Mouse (Mus musculus) embryonic facial prominence, embryonic 13.5 days (tissue): Measurements from ENCODE around the gene Gm21985. TPM values are rescaled to one million over a fixed set of nuclear protein-coding genes. Genes with fewer than 3 reads are reported as not detected.
"Not testable (repeated sequence)": the region's sequence is repeated elsewhere in the genome, so short reads cannot be mapped to it uniquely, and the experiment has no call there.

Experiments
- ATAC-seq: fragments of 200-750 bp; cut with Nextera tagmentation; 2 replicates; pipeline ENCODE4 v1.8.0; 2017; ENCODE audit warnings: low read depth; ENCODE audit not compliant: insufficient number of reproducible peaks, insufficient read depth, low FRiP score, low TSS enrichment
- H3K27ac ChIP-seq: fragments of 300-500 bp; sonication (generic); 2 replicates; pipeline ENCODE4 v1.5.1; 2015; ENCODE audit warnings: moderate library complexity, mild to moderate bottlenecking, inconsistent platforms
- H3K27me3 ChIP-seq: fragments of 300-500 bp; sonication (generic); 2 replicates; pipeline ENCODE4 v1.6.1; 2015; ENCODE audit warnings: mild to moderate bottlenecking, inconsistent platforms
- H3K36me3 ChIP-seq: fragments of 300-500 bp; sonication (generic); 2 replicates; pipeline ENCODE4 v1.6.1; 2015; ENCODE audit warnings: mild to moderate bottlenecking, inconsistent platforms
- H3K4me1 ChIP-seq: fragments of 300-500 bp; sonication (generic); 2 replicates; pipeline ENCODE4 v1.6.1; 2015; ENCODE audit warnings: inconsistent platforms
- H3K4me2 ChIP-seq: fragments of 300-500 bp; sonication (generic); 2 replicates; pipeline ENCODE4 v1.6.1; 2015; ENCODE audit warnings: moderate library complexity, mild to moderate bottlenecking, inconsistent platforms
- H3K4me3 ChIP-seq: fragments of 300-500 bp; sonication (generic); 2 replicates; pipeline ENCODE4 v1.5.1; 2015; ENCODE audit warnings: mild to moderate bottlenecking, inconsistent platforms
- H3K9ac ChIP-seq: fragments of 300-500 bp; sonication (generic); 2 replicates; pipeline ENCODE4 v1.6.1; 2015; ENCODE audit warnings: mild to moderate bottlenecking, inconsistent platforms
- H3K9me3 ChIP-seq: fragments of 300-500 bp; sonication (generic); 2 replicates; pipeline ENCODE4 v1.6.1; 2016; ENCODE audit warnings: inconsistent platforms
- WGBS: fragments of 180-500 bp; shearing (Covaris S2); methylation state at CpG from one replicate; pipeline ENCODE4 v1.1.7; 2015; ENCODE audit warnings: mixed read lengths; 5-methylcytosine and 5-hydroxymethylcytosine counted together
- polyA plus RNA-seq: library from polyadenylated mRNA; unstranded; fragments of >200 nt; fragmentation: Nextera tagmentation; extraction: Ambion mirVana; gene quantifications from 2 replicates; pipeline ENCODE4 v1.2.1, GENCODE M21; 2015

Gm21985 gene
- polyA plus RNA-seq, 1 experiment from 2014 or later = not detected

- Histone ChIP-seq H3K4me3 (peak overlapping the region; percentile 83), H3K27me3 (no peaks in the 10 kb centered on the region), H3K4me2 (peak overlapping the region; percentile 92), H3K36me3 (no peaks in the 10 kb centered on the region), H3K9ac (peak overlapping the region; percentile 83), H3K4me1 (peaks cover 34% of the 10 kb centered on the region), H3K27ac (no peak overlapping the region), H3K9me3 (no peaks in the 10 kb centered on the region)
- ATAC-seq = no peak
- WGBS = 65% methylated on average over 10 of the region's 10 CpGs
These were observed 666 bp downstream of the Gm21985 start for GRCm38 (mm10) chr2:112266780-112267179.

- H3K4me2 ChIP-seq = peak overlapping the region; percentile 92
These were observed 1.6 kb downstream of the Gm21985 start for GRCm38 (mm10) chr2:112267547-112268269.

DNA sequence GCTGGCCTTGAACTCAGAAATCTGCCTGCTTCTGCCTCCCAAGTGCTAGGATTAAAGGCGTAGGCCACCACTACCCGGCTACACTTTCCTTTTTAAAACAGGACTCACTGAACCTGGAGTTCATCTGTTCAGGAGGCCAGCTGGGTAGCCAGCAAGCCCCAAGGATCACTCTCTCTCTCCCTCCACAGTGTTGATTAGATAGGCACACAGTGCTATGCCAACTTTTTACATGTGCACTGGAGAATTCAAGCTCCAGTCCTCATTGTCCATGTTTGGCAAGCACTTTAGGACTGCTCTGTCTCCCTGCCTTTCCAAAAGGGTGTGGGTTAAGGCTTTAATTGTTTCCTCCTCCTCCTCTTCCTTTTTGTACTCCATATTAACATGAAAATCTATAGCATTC lies 3.9 kb downstream of the Gm21985 start:
- Histone ChIP-seq H3K9me3 (no peaks in the 10 kb centered on the region), H3K9ac (no peak overlapping the region), H3K27ac (no peak overlapping the region), H3K36me3 (no peaks in the 10 kb centered on the region), H3K4me1 (peaks cover 22% of the 10 kb centered on the region), H3K4me3 (no peak overlapping the region), H3K4me2 (no peak overlapping the region), H3K27me3 (no peaks in the 10 kb centered on the region)
- no peak for ATAC-seq
- 86% methylated on average over 2 of the region's 2 CpGs for WGBS

More at GRCm38 (mm10) chr2:112267547-112268269, 1.6 kb downstream of the Gm21985 start:
- Histone ChIP-seq H3K9ac (no peak overlapping the region), H3K9me3 (no peaks in the 10 kb centered on the region), H3K27me3 (no peaks in the 10 kb centered on the region), H3K27ac (no peak overlapping the region), H3K36me3 (no peaks in the 10 kb centered on the region), H3K4me1 (peaks cover 31% of the 10 kb centered on the region), H3K4me3 (peak overlapping the region; percentile 83; the same call in 1 of the 2 replicates)
- 77% methylated on average over 8 of the region's 8 CpGs for WGBS
- no peak for ATAC-seq

DNA sequence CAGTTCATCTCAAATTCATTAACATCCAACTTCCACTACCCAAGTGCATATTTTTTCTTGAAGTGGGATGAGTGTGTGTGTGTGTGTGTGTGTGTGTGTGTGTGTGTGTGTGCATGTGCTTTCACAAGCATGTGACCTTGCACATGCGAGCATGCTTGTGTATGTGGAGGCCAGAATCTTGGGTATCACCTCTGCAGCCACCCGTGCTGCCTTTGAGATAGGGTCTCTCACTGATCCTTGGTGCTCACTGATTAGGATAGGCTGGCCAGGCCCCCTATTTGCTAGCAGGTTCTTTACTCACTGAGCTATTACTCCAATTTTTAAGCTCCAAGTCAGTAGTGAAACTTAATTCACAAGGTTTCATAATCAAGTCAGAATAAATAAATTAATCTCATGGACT lies 6.8 kb downstream of the Gm21985 start:
- Histone ChIP-seq H3K4me1 (peaks cover 5% of the 10 kb centered on the region; the same call in 1 of the 2 replicates), H3K36me3 (no peaks in the 10 kb centered on the region), H3K27ac (no peak overlapping the region), H3K27me3 (no peaks in the 10 kb centered on the region), H3K4me3 (no peak overlapping the region), H3K9me3 (no peaks in the 10 kb centered on the region), H3K4me2 (no peak overlapping the region), H3K9ac (no peak overlapping the region)
- WGBS = 97% methylated on average over 2 of the region's 2 CpGs
- no peak for ATAC-seq

GRCm38 (mm10) chr2:112273474-112273873 lies 7.4 kb downstream of the Gm21985 start:
- no peak overlapping the region for H3K4me2 ChIP-seq
- no peak for ATAC-seq
- H3K9ac ChIP-seq = no peak overlapping the region
- no peak overlapping the region for H3K4me3 ChIP-seq
- WGBS = 91% methylated on average over 6 of the region's 6 CpGs
- no peaks in the 10 kb centered on the region for H3K27me3 ChIP-seq
- peaks cover 3% of the 10 kb centered on the region; the same call in 1 of the 2 replicates for H3K4me1 ChIP-seq
- H3K27ac ChIP-seq = no peak overlapping the region
- no peaks in the 10 kb centered on the region for H3K9me3 ChIP-seq
- H3K36me3 ChIP-seq = no peaks in the 10 kb centered on the region

DNA sequence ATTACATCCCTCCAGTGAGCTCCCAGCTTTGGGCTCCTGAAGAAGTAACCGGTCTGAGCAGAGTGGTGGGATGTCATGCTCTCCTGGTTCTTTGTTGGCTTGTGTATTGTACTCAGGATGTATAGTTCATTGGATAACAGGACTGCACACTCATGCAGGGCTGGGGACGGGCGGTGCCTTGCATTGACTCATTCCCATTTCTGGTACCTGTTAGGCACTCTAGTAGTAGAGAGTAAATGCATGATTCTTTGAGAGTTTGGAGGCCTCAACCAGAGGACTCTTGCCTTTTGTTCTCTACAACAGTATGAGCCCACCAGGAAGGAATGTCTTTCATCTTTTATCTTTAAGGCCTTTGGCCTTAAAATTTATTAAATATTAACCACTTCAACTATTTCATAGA lies 10.8 kb downstream of the Gm21985 start:
- Histone ChIP-seq H3K4me2 (no peak overlapping the region), H3K36me3 (no peaks in the 10 kb centered on the region), H3K27ac (no peak overlapping the region), H3K9me3 (no peaks in the 10 kb centered on the region), H3K4me3 (no peak overlapping the region), H3K9ac (no peak overlapping the region), H3K27me3 (no peaks in the 10 kb centered on the region), H3K4me1 (no peaks in the 10 kb centered on the region)
- 87% methylated on average over 3 of the region's 3 CpGs for WGBS
- ATAC-seq = no peak

- Histone ChIP-seq H3K9ac (no peak overlapping the region), H3K4me3 (no peak overlapping the region), H3K9me3 (no peaks in the 10 kb centered on the region), H3K4me1 (0 out of 2 replicates have a peak, but pooled peaks cover 3% of the 10 kb centered on the region), H3K27me3 (no peaks in the 10 kb centered on the region), H3K4me2 (no peak overlapping the region), H3K27ac (no peak overlapping the region), H3K36me3 (no peaks in the 10 kb centered on the region)
- ATAC-seq = no peak
- WGBS = 91% methylated on average over 1 of the region's 1 CpGs
These were observed 16.7 kb downstream of the Gm21985 start for GRCm38 (mm10) chr2:112282846-112283245.

DNA sequence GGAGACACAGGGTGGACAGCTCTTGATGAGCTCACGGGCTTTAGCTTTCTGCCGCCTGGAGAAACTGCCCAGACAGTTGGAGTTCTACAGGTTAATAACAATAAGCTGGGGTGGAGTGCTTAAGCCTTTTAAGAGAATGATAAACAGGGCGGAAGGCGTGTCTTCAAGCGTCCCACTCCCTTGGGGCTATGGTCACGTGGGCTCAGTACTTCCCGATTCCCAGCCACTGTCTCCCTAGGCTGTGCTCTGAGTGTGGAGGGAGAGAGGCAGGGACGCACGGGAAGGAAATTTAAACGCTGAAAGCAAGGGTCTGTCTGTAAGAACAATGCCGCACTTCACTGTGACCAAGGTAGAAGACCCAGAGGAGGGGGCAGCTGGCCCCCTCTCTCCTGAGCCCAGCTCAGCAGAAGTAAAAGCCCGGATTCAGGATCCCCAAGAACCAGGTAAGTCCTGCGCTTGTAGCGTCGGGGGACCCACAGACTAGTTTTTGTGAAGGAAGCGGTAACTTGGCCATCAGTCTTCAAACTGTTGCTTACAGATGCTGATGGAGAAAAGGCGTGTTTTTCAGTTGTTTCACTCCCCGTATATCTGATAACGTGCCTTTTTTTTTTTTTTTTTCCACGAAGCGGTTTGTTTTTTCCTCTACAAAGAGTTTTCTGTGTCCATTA lies 18.4 kb downstream of the Gm21985 start:
- Histone ChIP-seq H3K27ac (no peak overlapping the region), H3K36me3 (no peaks in the 10 kb centered on the region), H3K4me3 (peak overlapping the region; percentile 47), H3K9me3 (no peaks in the 10 kb centered on the region), H3K4me2 (peak overlapping the region; percentile 80), H3K9ac (peak overlapping the region; percentile 69), H3K27me3 (no peaks in the 10 kb centered on the region), H3K4me1 (0 out of 2 replicates have a peak, but pooled peaks cover 3% of the 10 kb centered on the region)
- peak; percentile 59; the same call in 1 of the 2 replicates for ATAC-seq
- under 1% methylated on average over 21 of the region's 21 CpGs for WGBS

DNA sequence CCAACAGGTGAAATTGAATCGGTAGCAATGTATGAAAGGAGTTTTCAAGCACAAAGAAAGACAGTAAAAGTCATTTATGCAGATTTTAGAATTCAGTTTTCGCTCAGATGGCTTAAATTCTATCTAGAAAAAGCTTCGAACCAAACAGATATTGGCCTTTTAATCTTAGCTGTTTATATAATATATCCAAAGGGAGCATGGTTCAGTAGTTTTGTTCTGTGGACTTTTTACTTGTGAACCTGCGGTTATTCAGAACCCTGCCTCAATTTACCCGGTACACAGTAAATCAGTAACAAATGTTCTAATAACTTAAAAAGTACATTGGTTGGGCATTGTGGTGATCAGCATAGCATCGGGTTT lies 18.9 kb downstream of the Gm21985 start:
- H3K4me3 ChIP-seq = peak overlapping the region; percentile 47
- no peak for ATAC-seq
- H3K9me3 ChIP-seq = no peaks in the 10 kb centered on the region
- H3K4me2 ChIP-seq = peak overlapping the region; percentile 80
- H3K36me3 ChIP-seq = no peaks in the 10 kb centered on the region
- WGBS = 48% methylated on average over 6 of the region's 6 CpGs
- no peak overlapping the region for H3K9ac ChIP-seq
- no peak overlapping the region for H3K27ac ChIP-seq
- H3K4me1 ChIP-seq = 0 out of 2 replicates have a peak, but pooled peaks cover 3% of the 10 kb centered on the region
- no peaks in the 10 kb centered on the region for H3K27me3 ChIP-seq

DNA sequence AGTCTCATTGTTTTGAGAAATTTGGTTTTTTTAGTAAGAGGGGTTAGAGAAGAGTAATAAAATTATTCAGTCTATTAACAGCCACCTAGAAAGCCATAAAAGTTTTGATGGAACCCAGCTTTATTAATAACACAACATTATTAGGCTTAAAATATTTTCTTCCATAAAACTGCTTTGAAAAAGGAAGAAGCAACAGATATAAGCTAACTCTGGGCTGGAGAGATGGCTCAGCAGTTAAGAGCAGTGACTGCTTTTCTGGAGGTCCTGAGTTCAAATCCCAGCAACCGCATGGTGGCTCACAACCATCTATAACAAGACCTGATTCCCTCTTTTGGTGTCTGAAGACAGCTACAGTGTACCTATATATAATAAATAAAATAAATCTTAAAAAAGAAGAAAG lies 19.9 kb downstream of the Gm21985 start:
- WGBS = 98% methylated on average over 1 of the region's 1 CpGs
- not testable (repeated sequence) for H3K27ac ChIP-seq, H3K27me3 ChIP-seq, H3K36me3 ChIP-seq, H3K4me1 ChIP-seq, H3K4me2 ChIP-seq, H3K9me3 ChIP-seq, ATAC-seq, H3K9ac ChIP-seq, H3K4me3 ChIP-seq

DNA sequence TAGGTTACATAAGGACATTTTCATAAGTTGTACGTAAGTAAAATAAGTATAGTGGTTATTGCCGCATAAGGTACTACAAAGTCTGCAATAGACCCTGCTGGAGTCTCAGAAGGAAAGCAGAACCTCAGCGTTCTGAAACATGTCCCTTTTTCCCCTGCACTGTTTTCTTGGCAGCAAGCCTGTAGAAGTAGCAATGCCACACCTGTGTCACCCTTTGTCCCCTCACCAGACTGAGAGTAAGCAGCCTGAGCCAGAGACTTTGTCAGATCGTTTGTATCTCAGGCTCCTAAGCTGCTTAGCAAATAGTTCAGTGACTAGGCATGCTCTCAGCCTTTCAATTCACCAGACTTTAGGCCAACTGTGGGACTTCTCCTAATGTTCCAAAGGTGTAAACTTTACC lies 20.9 kb downstream of the Gm21985 start:
- Histone ChIP-seq H3K27me3 (no peaks in the 10 kb centered on the region), H3K36me3 (no peaks in the 10 kb centered on the region), H3K4me1 (0 out of 2 replicates have a peak, but pooled peaks cover 3% of the 10 kb centered on the region), H3K4me3 (no peak overlapping the region), H3K9ac (no peak overlapping the region), H3K27ac (no peak overlapping the region), H3K9me3 (no peaks in the 10 kb centered on the region), H3K4me2 (no peak overlapping the region)
- ATAC-seq = no peak
- WGBS = 71% methylated on average over 4 of the region's 4 CpGs

- H3K9me3 ChIP-seq = no peaks in the 10 kb centered on the region
- H3K9ac ChIP-seq = no peak overlapping the region
- H3K4me3 ChIP-seq = no peak overlapping the region
- H3K4me2 ChIP-seq = no peak overlapping the region
- H3K36me3 ChIP-seq = no peaks in the 10 kb centered on the region
- no peak overlapping the region for H3K27ac ChIP-seq
- H3K4me1 ChIP-seq = no peaks in the 10 kb centered on the region
- WGBS = 85% methylated on average over 3 of the region's 3 CpGs
- ATAC-seq = no peak
- no peaks in the 10 kb centered on the region for H3K27me3 ChIP-seq
These were observed 23.4 kb downstream of the Gm21985 start for GRCm38 (mm10) chr2:112289507-112289906.
